Mouse (Mus musculus): ENCODE measurements around the gene Cnnm3.

The Cnnm3 gene

GRCm38 (mm10) chr1:36511289-36512021, at the start of gene Cnnm3:
Gene Cnnm3, plus strand, starts transcription at chr1:36511867.
- peak; percentile 96 for DNase-seq (ENCODE audit: low read depth, low spot score)

- no peak for DNase-seq (ENCODE audit: low read depth, low spot score)
Observed at GRCm38 (mm10) chr1:36465641-36466160, 46.0 kb upstream of the Cnnm3 start.

- no peak for DNase-seq (ENCODE audit: low read depth, low spot score)
Observed at GRCm38 (mm10) chr1:36467446-36467845, 44.2 kb upstream of the Cnnm3 start.

GRCm38 (mm10) chr1:36469811-36470444, 41.7 kb upstream of the Cnnm3 start:
- DNase-seq (ENCODE audit: low read depth, low spot score), result no peak

GRCm38 (mm10) chr1:36471181-36472105, 40.2 kb upstream of the Cnnm3 start, which contains the start of gene Cnnm4:
Gene Cnnm4, plus strand, starts transcription at chr1:36471620.
- peak; percentile 75 for DNase-seq (ENCODE audit: low read depth, low spot score)

GRCm38 (mm10) chr1:36472106-36472440, 39.6 kb upstream of the Cnnm3 start:
- no peak for DNase-seq (ENCODE audit: low read depth, low spot score)

- no peak for DNase-seq (ENCODE audit: low read depth, low spot score)
Observed at GRCm38 (mm10) chr1:36473211-36473780, 38.4 kb upstream of the Cnnm3 start.

GRCm38 (mm10) chr1:36474646-36475045, 37.0 kb upstream of the Cnnm3 start:
- DNase-seq (ENCODE audit: low read depth, low spot score), result no peak

- DNase-seq (ENCODE audit: low read depth, low spot score), result peak; percentile 16
Observed at GRCm38 (mm10) chr1:36475480-36476110, 36.1 kb upstream of the Cnnm3 start.

- DNase-seq (ENCODE audit: low read depth, low spot score), result no peak
Observed at GRCm38 (mm10) chr1:36476426-36476825, 35.2 kb upstream of the Cnnm3 start.

- no peak for DNase-seq (ENCODE audit: low read depth, low spot score)
Observed at GRCm38 (mm10) chr1:36478343-36478795, 33.3 kb upstream of the Cnnm3 start.

GRCm38 (mm10) chr1:36479903-36480899, 31.5 kb upstream of the Cnnm3 start:
- no peak for DNase-seq (ENCODE audit: low read depth, low spot score)

- DNase-seq (ENCODE audit: low read depth, low spot score), result no peak
Observed at GRCm38 (mm10) chr1:36483825-36484224, 27.8 kb upstream of the Cnnm3 start.

- DNase-seq (ENCODE audit: low read depth, low spot score), result no peak
Observed at GRCm38 (mm10) chr1:36485080-36485479, 26.6 kb upstream of the Cnnm3 start.

GRCm38 (mm10) chr1:36487111-36487510, 24.6 kb upstream of the Cnnm3 start:
- no peak for DNase-seq (ENCODE audit: low read depth, low spot score)

- no peak for DNase-seq (ENCODE audit: low read depth, low spot score)
Observed at GRCm38 (mm10) chr1:36489661-36490060, 22.0 kb upstream of the Cnnm3 start.

GRCm38 (mm10) chr1:36492416-36493139, 19.1 kb upstream of the Cnnm3 start:
- peak; percentile 31 for DNase-seq (ENCODE audit: low read depth, low spot score)

- DNase-seq (ENCODE audit: low read depth, low spot score), result peak; percentile 21
Observed at GRCm38 (mm10) chr1:36493299-36493698, 18.4 kb upstream of the Cnnm3 start.

GRCm38 (mm10) chr1:36496719-36497118, 14.9 kb upstream of the Cnnm3 start:
- DNase-seq (ENCODE audit: low read depth, low spot score), result no peak

All from forelimb bud, embryonic 11.5 days (tissue).